Mouse (Mus musculus) liver, embryonic 15.5 days (tissue): ENCODE data around the gene Xdh. TPM values are rescaled to one million over a fixed set of nuclear protein-coding genes. Genes with fewer than 3 reads are reported as not detected.

Experiments
- ATAC-seq: fragments of 200-750 bp; cut with Nextera tagmentation; 2 replicates; pipeline ENCODE4 v1.8.0; 2017; ENCODE audit warnings: moderate number of reproducible peaks, mild to moderate bottlenecking, moderate library complexity; ENCODE audit not compliant: insufficient read depth
- H3K27ac ChIP-seq: fragments of 300-500 bp; sonication (generic); replicated peaks from 2 replicates; pipeline ENCODE4 v1.5.1; 2015; ENCODE audit warnings: mild to moderate bottlenecking, inconsistent platforms
- H3K27me3 ChIP-seq: fragments of 300-500 bp; sonication (generic); 2 replicates; pipeline ENCODE4 v1.6.1; 2015; ENCODE audit warnings: mild to moderate bottlenecking, inconsistent platforms
- H3K36me3 ChIP-seq: fragments of 300-500 bp; sonication (generic); replicated peaks from 2 replicates; pipeline ENCODE4 v1.6.1; 2015; ENCODE audit warnings: moderate library complexity, mild to moderate bottlenecking, inconsistent platforms
- H3K4me1 ChIP-seq: fragments of 300-500 bp; sonication (generic); replicated peaks from 2 replicates; pipeline ENCODE4 v1.6.1; 2015; ENCODE audit warnings: inconsistent platforms
- H3K4me2 ChIP-seq: fragments of 300-500 bp; sonication (generic); 2 replicates; pipeline ENCODE4 v1.6.1; 2015; ENCODE audit warnings: moderate library complexity, mild to moderate bottlenecking, inconsistent platforms
- H3K4me3 ChIP-seq: fragments of 300-500 bp; sonication (generic); replicated peaks from 2 replicates; pipeline ENCODE4 v1.5.1; 2015; ENCODE audit warnings: mild to moderate bottlenecking, inconsistent platforms
- H3K9ac ChIP-seq: fragments of 300-500 bp; sonication (generic); 2 replicates; pipeline ENCODE4 v1.6.1; 2015; ENCODE audit warnings: moderate library complexity, mild to moderate bottlenecking, inconsistent platforms
- H3K9me3 ChIP-seq: fragments of 300-500 bp; sonication (generic); replicated peaks from 2 replicates; pipeline ENCODE4 v1.6.1; 2016; ENCODE audit warnings: inconsistent platforms
- WGBS: fragments of 180-500 bp; shearing (Covaris S2); methylation state at CpG from one replicate; pipeline ENCODE4 v1.1.7; 2015; ENCODE audit warnings: mixed read lengths; ENCODE audit not compliant: insufficient replicate concordance; 5-methylcytosine and 5-hydroxymethylcytosine counted together
- polyA plus RNA-seq: library from polyadenylated mRNA; unstranded; fragments of >200 nt; fragmentation: Nextera tagmentation; extraction: Ambion mirVana; gene quantifications from 2 replicates; pipeline ENCODE4 v1.2.1, GENCODE M21; 2015

Xdh gene
- polyA plus RNA-seq, 1 experiment from 2014 or later = 4.2 TPM

DNA sequence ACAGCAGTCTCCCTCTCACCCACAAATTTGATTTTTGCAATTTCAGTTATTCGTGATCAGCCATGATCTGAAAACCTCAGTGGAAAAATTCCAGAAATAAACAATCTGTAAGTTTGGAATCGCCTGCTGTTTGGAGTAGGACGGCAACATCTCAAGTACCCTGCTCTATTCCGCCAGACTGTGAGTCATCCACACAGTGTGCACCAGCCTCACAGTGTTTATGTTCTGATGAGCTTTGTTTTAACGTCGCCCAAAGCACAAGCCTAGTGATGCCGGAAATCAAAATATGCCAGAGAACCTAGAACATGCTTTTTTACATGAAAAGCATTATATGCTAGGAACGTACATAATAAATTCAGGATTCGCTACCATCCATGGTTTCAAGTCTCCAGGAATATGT lies 14.9 kb upstream of the Xdh start:
- Histone ChIP-seq H3K9ac (no peak overlapping the region), H3K4me1 (no peaks in the 10 kb centered on the region), H3K36me3 (no peaks in the 10 kb centered on the region), H3K27ac (no peak overlapping the region), H3K4me2 (no peak overlapping the region), H3K9me3 (no peaks in the 10 kb centered on the region), H3K27me3 (no peaks in the 10 kb centered on the region), H3K4me3 (no peak overlapping the region)
- 70% methylated on average over 9 of the region's 9 CpGs for WGBS
- no peak for ATAC-seq

DNA sequence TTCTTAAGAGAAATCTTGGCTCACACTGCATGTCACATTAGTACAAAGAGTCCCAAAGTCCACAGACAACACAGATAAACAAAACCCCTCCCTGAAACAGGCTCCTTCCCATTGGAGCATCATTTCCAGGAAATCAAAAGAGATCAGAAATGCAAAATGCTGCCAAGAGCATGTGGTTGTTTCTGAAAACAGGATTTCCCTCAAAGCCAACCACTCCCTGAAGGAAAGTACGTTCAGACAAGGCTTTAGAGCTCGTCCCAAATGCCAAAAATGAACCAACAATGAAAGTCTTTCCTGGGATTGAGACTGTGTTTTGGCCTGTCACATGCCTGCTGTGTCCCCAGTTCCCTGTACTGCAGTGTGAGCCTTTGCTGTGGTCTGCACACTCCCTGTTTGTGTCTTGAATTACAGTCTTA lies 12.6 kb upstream of the Xdh start:
- no peak overlapping the region for H3K4me3 ChIP-seq
- WGBS = 49% methylated on average over 2 of the region's 2 CpGs
- H3K9me3 ChIP-seq = no peaks in the 10 kb centered on the region
- H3K9ac ChIP-seq = no peak overlapping the region
- no peak for ATAC-seq
- no peaks in the 10 kb centered on the region for H3K36me3 ChIP-seq
- H3K27ac ChIP-seq = no peak overlapping the region
- no peak overlapping the region for H3K4me2 ChIP-seq
- H3K27me3 ChIP-seq = no peaks in the 10 kb centered on the region
- no peaks in the 10 kb centered on the region for H3K4me1 ChIP-seq

DNA sequence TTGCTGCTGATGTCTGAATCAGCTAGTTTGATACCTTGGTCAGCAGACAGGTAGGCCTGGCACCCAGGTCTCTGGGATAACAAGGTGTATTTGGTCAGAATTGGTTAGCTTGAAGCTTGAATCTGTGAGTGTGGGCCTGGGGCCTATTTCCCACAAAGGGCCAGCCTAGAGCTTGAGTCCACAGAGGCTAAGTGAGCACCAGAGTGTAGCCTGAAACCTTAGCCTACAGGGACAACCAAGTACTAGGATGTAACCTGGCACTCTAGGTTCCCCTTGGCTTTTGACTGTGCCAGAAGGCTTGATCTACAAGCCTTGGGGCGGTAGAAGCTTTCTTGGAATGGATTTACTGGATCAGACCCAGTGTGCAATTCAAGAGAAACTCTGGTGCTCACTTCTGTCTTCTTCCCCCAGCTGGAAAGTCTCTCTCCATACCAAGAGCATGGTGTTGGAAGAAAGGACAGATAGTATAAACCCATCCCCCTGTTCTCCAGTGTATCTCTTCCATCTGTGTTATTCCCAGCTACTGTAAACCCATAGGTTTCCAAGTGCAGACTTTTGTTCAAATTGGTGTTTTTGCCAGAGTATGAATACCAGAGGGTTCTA lies 11.9 kb upstream of the Xdh start:
- Histone ChIP-seq H3K36me3 (no peaks in the 10 kb centered on the region), H3K4me2 (no peak overlapping the region), H3K9me3 (no peaks in the 10 kb centered on the region), H3K4me1 (no peaks in the 10 kb centered on the region), H3K27me3 (no peaks in the 10 kb centered on the region), H3K4me3 (no peak overlapping the region), H3K27ac (no peak overlapping the region), H3K9ac (no peak overlapping the region)
- ATAC-seq = no peak
- WGBS = 65% methylated on average over 1 of the region's 1 CpGs

DNA sequence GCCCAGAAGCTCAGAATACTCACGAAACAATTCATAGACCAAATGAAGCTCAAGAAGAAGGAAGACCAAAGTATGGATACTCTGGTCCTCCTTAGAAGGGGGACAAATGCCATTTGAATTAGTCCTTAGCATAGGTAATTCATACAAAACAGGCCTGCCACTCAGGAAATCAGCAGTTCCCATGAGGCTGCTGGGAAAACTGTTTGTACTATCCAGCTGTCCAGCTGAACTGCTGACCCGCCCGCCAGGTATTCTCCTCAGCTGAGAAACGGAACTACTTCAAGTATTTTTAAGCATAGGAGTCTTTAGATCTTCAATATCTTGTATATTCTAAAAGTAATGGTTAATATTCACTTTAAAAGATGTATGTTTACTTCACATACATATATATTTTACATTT lies 10.7 kb upstream of the Xdh start:
- H3K4me1 ChIP-seq = no peaks in the 10 kb centered on the region

DNA sequence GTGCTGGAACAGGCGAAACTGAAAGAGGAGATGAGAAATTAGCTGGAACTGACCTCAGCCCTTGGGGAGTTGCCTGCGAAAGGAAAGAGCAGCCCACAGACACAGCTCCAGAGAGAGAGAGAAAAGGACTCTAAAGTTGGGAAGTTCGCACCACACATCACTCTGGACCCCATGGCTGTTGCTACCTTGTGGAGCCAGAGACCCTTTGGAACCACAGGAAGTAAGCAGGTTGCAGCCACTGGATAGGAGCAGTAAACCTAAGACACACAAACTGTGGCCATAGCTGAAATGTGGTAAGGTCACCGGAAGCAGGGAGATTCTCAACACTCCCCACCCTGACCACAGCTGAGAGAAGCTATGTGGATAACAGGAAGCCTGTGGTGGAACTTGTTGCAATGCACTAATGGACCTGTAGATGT lies 2.1 kb upstream of the Xdh start:
- Histone ChIP-seq H3K9ac (no peak overlapping the region), H3K4me2 (no peak overlapping the region), H3K36me3 (no peaks in the 10 kb centered on the region), H3K9me3 (no peaks in the 10 kb centered on the region), H3K4me3 (no peak overlapping the region), H3K4me1 (0 out of 2 replicates have a peak, but pooled peaks cover 3% of the 10 kb centered on the region), H3K27me3 (no peaks in the 10 kb centered on the region), H3K27ac (peak overlapping the region; percentile 19; the same call in 1 of the 2 replicates)
- peak; percentile 42 for ATAC-seq
- 16% methylated on average over 4 of the region's 4 CpGs for WGBS

More for the DNA sequence above, 10.7 kb upstream of the Xdh start:
- no peak overlapping the region for H3K9ac ChIP-seq
- no peaks in the 10 kb centered on the region for H3K9me3 ChIP-seq
- ATAC-seq = no peak
- H3K4me3 ChIP-seq = no peak overlapping the region
- H3K27me3 ChIP-seq = no peaks in the 10 kb centered on the region
- no peak overlapping the region for H3K27ac ChIP-seq
- 60% methylated on average over 4 of the region's 4 CpGs for WGBS
- no peaks in the 10 kb centered on the region for H3K36me3 ChIP-seq
- no peak overlapping the region for H3K4me2 ChIP-seq

DNA sequence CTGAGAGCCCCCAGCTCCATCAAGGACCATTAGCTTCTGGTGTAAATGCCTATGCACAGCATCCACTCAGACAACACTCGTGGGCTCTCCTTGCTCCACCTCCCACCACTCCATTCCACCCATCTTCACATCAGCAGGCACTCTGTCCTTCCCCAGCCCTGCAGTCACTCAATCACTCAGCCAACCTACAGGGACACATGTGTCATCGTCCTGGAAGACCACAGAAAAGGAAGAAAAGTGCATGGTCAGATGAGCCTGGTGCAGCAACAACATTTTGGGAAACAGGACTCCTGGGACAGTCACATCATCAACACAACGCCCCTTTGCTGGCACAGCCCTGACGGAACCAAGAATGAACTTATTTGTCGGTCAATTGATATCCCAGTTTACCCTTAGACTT lies 974 bp upstream of the Xdh start:
- no peak overlapping the region for H3K27ac ChIP-seq
- no peak overlapping the region for H3K4me2 ChIP-seq
- WGBS = 50% methylated on average over 5 of the region's 5 CpGs
- no peaks in the 10 kb centered on the region for H3K36me3 ChIP-seq
- no peaks in the 10 kb centered on the region for H3K9me3 ChIP-seq
- no peak overlapping the region for H3K9ac ChIP-seq
- no peaks in the 10 kb centered on the region for H3K27me3 ChIP-seq
- ATAC-seq = no peak
- H3K4me1 ChIP-seq = 0 out of 2 replicates have a peak, but pooled peaks cover 3% of the 10 kb centered on the region
- H3K4me3 ChIP-seq = no peak overlapping the region

DNA sequence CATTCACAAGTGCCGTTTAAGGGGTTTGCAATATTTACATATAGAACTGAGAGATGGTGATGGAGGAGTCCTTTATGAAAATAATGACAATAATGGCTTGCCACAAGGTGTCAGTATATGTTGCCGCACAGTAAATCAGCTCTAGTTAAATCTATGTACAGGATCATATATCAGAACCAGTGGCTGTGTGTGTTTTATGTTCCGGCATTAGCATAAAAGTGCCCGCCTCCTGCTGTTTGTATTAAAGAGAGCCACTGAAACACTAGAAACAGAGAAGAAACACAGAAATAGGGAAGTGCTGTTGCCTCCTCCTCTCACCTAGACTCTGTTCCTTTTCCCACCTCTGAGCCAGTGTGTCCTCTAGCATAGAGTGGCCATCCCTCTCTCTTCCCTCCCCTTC lies 498 bp downstream of the Xdh start:
- Histone ChIP-seq H3K27ac (0 out of 2 replicates have a peak overlapping the region, but pooled peaks have one; percentile 29), H3K4me2 (no peak overlapping the region), H3K9ac (no peak overlapping the region), H3K27me3 (no peaks in the 10 kb centered on the region), H3K4me3 (peak overlapping the region; percentile 21; the same call in 1 of the 2 replicates), H3K9me3 (no peaks in the 10 kb centered on the region), H3K4me1 (0 out of 2 replicates have a peak, but pooled peaks cover 3% of the 10 kb centered on the region), H3K36me3 (no peaks in the 10 kb centered on the region)
- WGBS = 50% methylated on average over 4 of the region's 4 CpGs
- 0 out of 2 replicates have a peak, but pooled peaks have one; percentile 38 for ATAC-seq

DNA sequence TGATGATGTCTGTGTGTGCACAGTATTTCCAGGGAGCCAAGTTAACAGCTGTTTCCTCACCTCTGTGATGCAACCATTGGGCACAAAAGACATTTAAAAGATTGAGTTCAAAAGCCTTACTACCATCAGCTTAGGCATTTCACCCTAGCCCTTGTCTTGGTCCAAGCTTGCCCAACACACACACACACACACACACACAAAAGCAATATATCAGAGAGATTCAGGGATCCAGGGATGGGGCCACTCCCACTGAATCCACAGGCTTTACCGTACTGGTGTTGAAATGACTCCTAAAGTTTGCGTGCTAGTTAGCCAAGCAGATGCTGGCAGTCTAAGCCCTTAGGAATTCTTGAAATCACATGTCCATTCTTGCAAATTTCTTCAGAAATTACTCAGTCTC lies 1.2 kb downstream of the Xdh start:
- Histone ChIP-seq H3K9me3 (no peaks in the 10 kb centered on the region), H3K4me2 (no peak overlapping the region), H3K27me3 (0 out of 2 replicates have a peak, but pooled peaks cover 3% of the 10 kb centered on the region), H3K4me1 (0 out of 2 replicates have a peak, but pooled peaks cover 3% of the 10 kb centered on the region), H3K4me3 (peak overlapping the region; percentile 21), H3K36me3 (no peaks in the 10 kb centered on the region), H3K27ac (0 out of 2 replicates have a peak overlapping the region, but pooled peaks have one; percentile 29), H3K9ac (no peak overlapping the region)
- ATAC-seq = no peak
- WGBS = 76% methylated on average over 2 of the region's 2 CpGs

DNA sequence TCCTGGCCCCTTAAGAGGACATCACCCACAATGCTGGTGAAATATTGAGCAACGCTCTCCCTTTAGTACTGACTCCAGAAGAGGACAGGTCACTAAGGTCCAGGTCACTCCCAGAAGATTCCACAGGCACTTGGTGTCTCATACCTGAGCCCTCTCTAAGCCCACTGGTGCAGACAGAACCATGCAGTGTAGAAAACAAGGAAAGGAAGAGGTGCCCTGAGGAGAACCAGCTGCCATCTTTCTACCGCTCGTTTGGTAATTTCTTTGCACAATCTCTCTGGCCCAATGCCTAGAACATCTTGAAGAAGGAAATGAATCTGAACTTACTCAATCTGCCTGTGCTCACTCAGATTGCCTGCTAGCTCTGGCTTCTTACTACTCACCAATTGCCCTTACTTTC lies 2.0 kb downstream of the Xdh start:
- Histone ChIP-seq H3K9me3 (no peaks in the 10 kb centered on the region), H3K36me3 (no peaks in the 10 kb centered on the region), H3K4me3 (no peak overlapping the region), H3K4me2 (no peak overlapping the region), H3K9ac (no peak overlapping the region), H3K27me3 (0 out of 2 replicates have a peak, but pooled peaks cover 3% of the 10 kb centered on the region), H3K4me1 (0 out of 2 replicates have a peak, but pooled peaks cover 3% of the 10 kb centered on the region), H3K27ac (0 out of 2 replicates have a peak overlapping the region, but pooled peaks have one; percentile 29)
- WGBS = 56% methylated on average over 3 of the region's 3 CpGs
- no peak for ATAC-seq

DNA sequence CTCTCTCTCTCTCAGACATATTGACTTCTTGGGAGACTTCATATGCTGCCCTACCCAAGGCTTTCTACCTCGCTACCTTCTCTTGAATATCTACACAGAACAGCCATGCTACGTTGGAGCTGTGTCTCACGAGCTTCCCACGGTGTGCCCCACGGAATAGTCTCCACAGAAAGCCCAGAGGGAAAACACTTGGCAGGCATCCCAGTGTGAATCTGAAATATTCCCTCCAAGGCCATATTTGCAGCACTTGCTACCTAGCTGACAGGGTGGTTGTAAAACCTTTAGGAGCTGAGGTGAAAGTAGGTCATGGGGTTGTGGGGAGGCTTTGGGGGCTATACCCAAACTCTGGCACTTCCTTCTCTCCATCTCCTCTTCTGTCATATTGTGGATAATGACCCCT lies 3.1 kb downstream of the Xdh start:
- H3K27ac ChIP-seq = no peak overlapping the region
- no peak overlapping the region for H3K4me2 ChIP-seq
- no peak for ATAC-seq

DNA sequence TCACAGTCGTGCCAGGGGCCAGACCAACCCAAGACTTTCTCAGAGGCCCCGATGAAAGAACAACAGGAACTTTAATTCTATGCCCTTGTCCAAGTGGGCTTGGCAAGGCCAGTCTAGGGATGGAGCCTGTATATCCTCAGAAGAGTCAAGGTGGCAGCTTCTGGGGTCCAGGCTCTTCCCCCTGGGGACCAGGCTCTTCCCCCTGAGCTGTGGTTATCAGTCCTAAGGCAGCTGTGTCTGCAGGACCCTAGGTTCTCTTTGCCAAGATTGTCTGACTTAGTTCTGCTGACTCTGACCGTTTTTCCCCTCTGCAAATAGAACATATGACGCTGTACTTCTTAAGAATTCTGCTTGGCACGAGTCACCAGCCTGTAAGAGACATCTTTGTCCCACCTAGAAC lies 5.3 kb downstream of the Xdh start:
- Histone ChIP-seq H3K27ac (no peak overlapping the region), H3K9me3 (no peaks in the 10 kb centered on the region), H3K27me3 (0 out of 2 replicates have a peak, but pooled peaks cover 3% of the 10 kb centered on the region), H3K4me2 (no peak overlapping the region), H3K36me3 (no peaks in the 10 kb centered on the region), H3K4me1 (0 out of 2 replicates have a peak, but pooled peaks cover 4% of the 10 kb centered on the region), H3K4me3 (no peak overlapping the region), H3K9ac (no peak overlapping the region)
- 52% methylated on average over 5 of the region's 5 CpGs for WGBS
- ATAC-seq = no peak

More for the DNA sequence above, 3.1 kb downstream of the Xdh start:
- 0 out of 2 replicates have a peak, but pooled peaks cover 7% of the 10 kb centered on the region for H3K4me1 ChIP-seq
- no peak overlapping the region for H3K9ac ChIP-seq
- 61% methylated on average over 5 of the region's 5 CpGs for WGBS
- no peaks in the 10 kb centered on the region for H3K9me3 ChIP-seq
- no peak overlapping the region for H3K4me3 ChIP-seq
- H3K27me3 ChIP-seq = 0 out of 2 replicates have a peak, but pooled peaks cover 3% of the 10 kb centered on the region
- H3K36me3 ChIP-seq = no peaks in the 10 kb centered on the region
